Mouse (Mus musculus): ENCODE measurements around the gene Tex22.

DNA sequence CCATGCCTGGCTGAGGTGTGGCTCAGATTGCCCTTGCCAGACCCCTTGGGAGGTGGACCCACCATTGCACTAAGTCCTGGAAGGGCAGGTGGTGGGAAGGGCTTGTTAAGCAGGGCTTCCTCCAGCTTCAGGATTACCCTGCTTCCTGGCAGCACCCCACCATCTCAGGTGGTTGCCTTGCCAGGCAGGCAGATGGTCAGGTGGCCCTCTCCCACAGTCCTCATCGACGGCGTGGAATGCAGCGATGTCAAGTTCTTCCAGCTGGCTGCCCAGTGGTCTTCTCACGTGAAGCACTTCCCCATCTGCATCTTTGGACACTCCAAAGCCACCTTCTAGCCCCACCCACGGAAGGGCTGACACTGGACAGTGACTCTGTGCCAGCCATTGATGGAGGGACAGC lies 3.0 kb upstream of the Tex22 start:
- TF ChIP-seq POLR2A (IDR thresholded peaks at IDR 0.05; ENCODE audit: insufficient read depth, low read length): no peak
- TF ChIP-seq CTCF (IDR thresholded peaks at IDR 0.05; ENCODE audit: low read depth, low read length): no peak
